Mouse (Mus musculus) heart, embryonic 12.5 days (tissue): ENCODE data around the gene Galp. TPM values are rescaled to one million over a fixed set of nuclear protein-coding genes. Genes with fewer than 3 reads are reported as not detected.
"Not testable (repeated sequence)": the region's sequence is repeated elsewhere in the genome, so short reads cannot be mapped to it uniquely, and the experiment has no call there.

Experiments used
- ATAC-seq: fragments of 200-750 bp; cut with Nextera tagmentation; 2 replicates; pipeline ENCODE4 v1.8.0; 2017; ENCODE audit warnings: moderate TSS enrichment, moderate library complexity; ENCODE audit not compliant: insufficient number of reproducible peaks, low FRiP score
- H3K27ac ChIP-seq: fragments of 300-500 bp; sonication (generic); 2 replicates; pipeline ENCODE4 v1.5.1; 2016; ENCODE audit warnings: mild to moderate bottlenecking, moderate library complexity; ENCODE audit not compliant: poor library complexity, severe bottlenecking
- H3K27me3 ChIP-seq: fragments of 300-500 bp; sonication (generic); replicated peaks from 2 replicates; pipeline ENCODE4 v1.6.1; 2016; ENCODE audit warnings: mild to moderate bottlenecking, moderate library complexity
- H3K36me3 ChIP-seq: fragments of 300-500 bp; sonication (generic); 2 replicates; pipeline ENCODE4 v1.6.1; 2016; ENCODE audit warnings: mild to moderate bottlenecking, moderate library complexity
- H3K4me1 ChIP-seq: fragments of 300-500 bp; sonication (generic); replicated peaks from 2 replicates; pipeline ENCODE4 v1.6.1; 2016; ENCODE audit warnings: mild to moderate bottlenecking
- H3K4me2 ChIP-seq: fragments of 300-500 bp; sonication (generic); 2 replicates; pipeline ENCODE4 v1.6.1; 2016; ENCODE audit warnings: mild to moderate bottlenecking, moderate library complexity
- H3K4me3 ChIP-seq: fragments of 300-500 bp; sonication (generic); 2 replicates; pipeline ENCODE4 v1.5.1; 2016; ENCODE audit warnings: mild to moderate bottlenecking
- H3K9ac ChIP-seq: fragments of 300-500 bp; sonication (generic); 2 replicates; pipeline ENCODE4 v1.6.1; 2016; ENCODE audit warnings: mild to moderate bottlenecking, moderate library complexity
- H3K9me3 ChIP-seq: fragments of 300-500 bp; sonication (generic); replicated peaks from 2 replicates; pipeline ENCODE4 v1.6.1; 2016; ENCODE audit warnings: mild to moderate bottlenecking, moderate library complexity
- WGBS: fragments of 180-500 bp; shearing (Covaris S2); methylation state at CpG from one replicate; pipeline ENCODE4 v1.1.7; 2016; 5-methylcytosine and 5-hydroxymethylcytosine counted together
- polyA plus RNA-seq: library from polyadenylated mRNA; unstranded; fragments of >200 nt; fragmentation: Nextera tagmentation; extraction: Ambion mirVana; gene quantifications from 2 replicates; pipeline ENCODE4 v1.2.1, GENCODE M21; 2016

The Galp gene
- polyA plus RNA-seq, 1 experiment from 2014 or later = not detected

- Histone ChIP-seq H3K9me3 (no peaks in the 10 kb centered on the region), H3K4me3 (no peak overlapping the region), H3K27me3 (no peaks in the 10 kb centered on the region; the same call in 1 of the 2 replicates), H3K36me3 (no peaks in the 10 kb centered on the region), H3K4me1 (peaks cover 4% of the 10 kb centered on the region), H3K4me2 (no peak overlapping the region), H3K9ac (no peak overlapping the region), H3K27ac (no peak overlapping the region)
- no peak for ATAC-seq
- WGBS = 51% methylated on average over 3 of the region's 3 CpGs
Observed at GRCm38 (mm10) chr7:6161541-6161940, 35.3 kb upstream of the Galp start.

DNA sequence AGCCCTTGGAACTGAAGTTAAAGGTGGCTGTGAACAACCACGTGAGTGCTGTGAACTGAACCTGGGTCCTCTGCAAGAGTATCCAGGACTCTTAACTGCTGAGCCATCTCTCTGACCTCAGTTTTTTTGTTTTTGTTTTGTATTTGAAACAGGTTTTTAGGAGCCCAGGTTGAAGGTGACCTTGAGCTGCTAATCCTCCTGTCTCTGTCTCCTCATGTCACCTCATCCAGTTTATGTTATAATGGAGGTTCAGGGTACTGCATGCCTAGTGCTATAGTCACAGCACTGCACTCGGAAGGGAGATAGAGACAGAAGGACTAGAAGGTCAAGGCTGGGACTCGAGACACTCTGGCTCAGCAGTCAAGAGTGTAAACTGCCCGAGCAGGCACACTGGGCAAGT lies 34.7 kb upstream of the Galp start:
- no peaks in the 10 kb centered on the region; the same call in 1 of the 2 replicates for H3K27me3 ChIP-seq
- ATAC-seq = no peak
- H3K4me3 ChIP-seq = no peak overlapping the region
- no peaks in the 10 kb centered on the region for H3K4me1 ChIP-seq
- no peaks in the 10 kb centered on the region for H3K36me3 ChIP-seq
- WGBS = 68% methylated on average over 4 of the region's 4 CpGs
- no peak overlapping the region for H3K4me2 ChIP-seq
- H3K9me3 ChIP-seq = no peaks in the 10 kb centered on the region
- no peak overlapping the region for H3K27ac ChIP-seq
- H3K9ac ChIP-seq = no peak overlapping the region

DNA sequence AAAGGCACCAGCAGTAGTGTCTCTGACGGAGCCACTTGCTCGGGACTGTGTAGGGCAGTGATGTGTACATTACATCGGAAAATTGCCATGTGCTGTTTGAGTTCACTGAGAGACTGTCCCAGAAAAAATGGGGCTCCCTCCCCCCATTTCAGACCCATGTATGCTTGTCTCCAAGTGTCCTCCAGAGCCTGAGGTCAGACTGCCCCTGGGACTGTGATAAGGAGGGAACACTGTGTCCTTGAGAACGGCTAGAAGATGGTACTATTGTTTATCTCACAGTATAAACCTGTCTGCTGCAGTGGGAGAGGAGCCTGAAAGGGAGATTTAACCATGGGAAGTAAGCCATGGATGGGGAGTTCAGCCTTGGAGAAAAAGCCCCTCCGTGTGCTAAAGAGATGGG lies 32.2 kb upstream of the Galp start:
- no peak for ATAC-seq
- Histone ChIP-seq H3K36me3 (no peaks in the 10 kb centered on the region), H3K27ac (no peak overlapping the region), H3K9me3 (no peaks in the 10 kb centered on the region), H3K4me1 (no peaks in the 10 kb centered on the region), H3K4me3 (no peak overlapping the region), H3K9ac (no peak overlapping the region), H3K27me3 (no peaks in the 10 kb centered on the region; the same call in 1 of the 2 replicates), H3K4me2 (no peak overlapping the region)
- 54% methylated on average over 5 of the region's 5 CpGs for WGBS

DNA sequence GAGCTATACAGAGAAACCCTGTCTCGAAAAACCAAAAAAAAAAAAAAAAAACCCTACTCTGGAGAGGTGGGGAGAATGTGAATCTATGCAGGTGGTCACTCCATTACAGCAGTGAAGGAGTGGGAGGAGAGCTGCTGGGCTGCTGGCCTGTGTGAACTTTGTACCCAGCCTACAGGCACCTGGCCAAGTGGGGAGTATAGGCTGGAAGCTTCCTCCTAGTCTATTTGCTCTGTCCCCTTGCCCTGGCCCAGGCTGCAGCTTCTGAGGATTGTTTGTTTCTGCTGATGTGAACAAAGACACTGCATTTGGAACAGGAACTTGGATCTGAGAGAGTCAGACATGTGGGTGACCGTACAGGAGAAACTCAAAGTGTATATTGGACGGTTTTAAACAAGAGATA lies 27.5 kb upstream of the Galp start:
- Histone ChIP-seq H3K9ac (no peak overlapping the region), H3K4me2 (no peak overlapping the region), H3K36me3 (peaks cover 5% of the 10 kb centered on the region; the same call in 1 of the 2 replicates), H3K27me3 (no peaks in the 10 kb centered on the region; the same call in 1 of the 2 replicates), H3K27ac (no peak overlapping the region), H3K9me3 (no peaks in the 10 kb centered on the region), H3K4me1 (0 out of 2 replicates have a peak, but pooled peaks cover 4% of the 10 kb centered on the region), H3K4me3 (no peak overlapping the region)
- no peak for ATAC-seq
- WGBS = 53% methylated on average over 3 of the region's 3 CpGs

GRCm38 (mm10) chr7:6170391-6170790 lies 26.5 kb upstream of the Galp start:
- H3K27me3 ChIP-seq = no peaks in the 10 kb centered on the region
- H3K9ac ChIP-seq = no peak overlapping the region
- WGBS = 74% methylated on average over 9 of the region's 9 CpGs
- no peak overlapping the region for H3K27ac ChIP-seq
- no peak overlapping the region for H3K4me2 ChIP-seq
- no peaks in the 10 kb centered on the region for H3K9me3 ChIP-seq
- H3K4me3 ChIP-seq = no peak overlapping the region
- ATAC-seq = no peak
- H3K36me3 ChIP-seq = peaks cover 6% of the 10 kb centered on the region; the same call in 1 of the 2 replicates
- peaks cover 14% of the 10 kb centered on the region for H3K4me1 ChIP-seq

DNA sequence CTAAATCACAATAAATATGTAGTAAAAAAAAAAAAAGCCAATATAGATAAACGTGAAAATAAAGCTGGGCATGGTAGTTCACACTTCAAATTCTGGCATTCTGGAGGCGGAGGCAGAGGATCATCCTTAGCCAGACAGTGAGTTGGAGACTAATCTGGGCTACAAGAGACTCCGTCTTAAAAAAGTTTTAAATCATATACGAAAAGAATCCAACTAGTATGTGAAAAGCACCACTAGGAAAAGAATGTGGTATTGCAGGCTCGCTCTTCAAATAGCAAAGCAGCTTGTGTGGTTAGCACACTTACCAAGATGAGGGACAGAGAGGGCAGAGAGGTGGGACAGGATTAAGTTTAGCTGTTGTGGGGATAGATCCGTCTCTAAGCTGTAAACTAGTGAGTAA lies 26.0 kb upstream of the Galp start:
- ATAC-seq = no peak
- WGBS = 45% methylated on average over 6 of the region's 6 CpGs
- no peaks in the 10 kb centered on the region for H3K27me3 ChIP-seq
- peak overlapping the region; percentile 98 for H3K4me2 ChIP-seq
- H3K9me3 ChIP-seq = no peaks in the 10 kb centered on the region
- no peak overlapping the region; the same call in 1 of the 2 replicates for H3K4me3 ChIP-seq
- peaks cover 18% of the 10 kb centered on the region for H3K4me1 ChIP-seq
- peak overlapping the region; percentile 61; the same call in 1 of the 2 replicates for H3K9ac ChIP-seq
- H3K36me3 ChIP-seq = peaks cover 7% of the 10 kb centered on the region; the same call in 1 of the 2 replicates
- no peak overlapping the region for H3K27ac ChIP-seq

GRCm38 (mm10) chr7:6171444-6172005 lies 25.4 kb upstream of the Galp start:
- Histone ChIP-seq H3K4me3 (peak overlapping the region; percentile 88), H3K36me3 (peaks cover 7% of the 10 kb centered on the region; the same call in 1 of the 2 replicates), H3K27ac (peak overlapping the region; percentile 63), H3K4me2 (peak overlapping the region; percentile 98), H3K9ac (peak overlapping the region; percentile 61), H3K27me3 (no peaks in the 10 kb centered on the region), H3K9me3 (no peaks in the 10 kb centered on the region), H3K4me1 (peaks cover 18% of the 10 kb centered on the region)
- ATAC-seq = peak; percentile 70
- under 1% methylated on average over 24 of the region's 24 CpGs for WGBS

GRCm38 (mm10) chr7:6172006-6172649 lies 24.8 kb upstream of the Galp start, which contains the start of gene Zfp444:
TSS of gene Zfp444 (plus strand) at chr7:6172226.
- WGBS = 1% methylated on average over 37 of the region's 37 CpGs
- Histone ChIP-seq H3K36me3 (peaks cover 7% of the 10 kb centered on the region; the same call in 1 of the 2 replicates), H3K9me3 (no peaks in the 10 kb centered on the region), H3K4me3 (peak within 1 kb of the TSS; percentile 88), H3K4me2 (peak within 1 kb of the TSS; percentile 98), H3K27ac (peak within 1 kb of the TSS; percentile 63), H3K9ac (peak within 1 kb of the TSS; percentile 91), H3K4me1 (peaks cover 18% of the 10 kb centered on the region), H3K27me3 (no peaks in the 10 kb centered on the region)
- ATAC-seq = peak; percentile 90

DNA sequence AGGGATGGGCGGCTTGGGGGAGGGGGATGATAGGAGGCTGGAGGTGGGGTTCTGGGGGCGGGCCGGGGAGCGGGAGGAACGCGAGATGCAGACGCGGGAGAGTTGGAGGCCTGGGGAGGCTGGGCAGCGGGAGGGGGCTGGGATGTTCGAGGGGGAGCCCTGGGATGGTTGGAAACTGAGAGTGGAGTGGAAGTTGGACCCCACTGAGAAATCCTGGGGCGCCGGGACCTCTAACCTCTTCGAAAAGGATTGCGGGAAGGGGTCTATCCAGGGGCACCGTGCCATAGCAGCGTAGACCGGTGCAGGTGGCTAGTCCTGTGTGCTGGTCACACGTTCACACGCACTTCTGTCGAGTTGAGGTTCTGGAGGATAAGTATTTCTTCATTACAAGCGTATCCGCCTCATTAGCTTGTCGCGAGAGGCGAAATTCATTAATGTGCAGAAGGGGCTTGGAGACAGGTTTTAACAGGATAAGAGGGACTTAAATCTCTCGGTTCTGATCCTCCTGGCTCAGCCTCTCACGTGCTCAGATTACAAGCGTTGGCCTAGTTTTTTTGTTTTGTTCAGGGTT lies 24.1 kb upstream of the Galp start:
- Histone ChIP-seq H3K9me3 (no peaks in the 10 kb centered on the region), H3K36me3 (peaks cover 7% of the 10 kb centered on the region; the same call in 1 of the 2 replicates), H3K4me3 (peak overlapping the region; percentile 88), H3K4me1 (peaks cover 18% of the 10 kb centered on the region), H3K4me2 (peak overlapping the region; percentile 98), H3K27ac (peak overlapping the region; percentile 21; the same call in 1 of the 2 replicates), H3K9ac (peak overlapping the region; percentile 91), H3K27me3 (no peaks in the 10 kb centered on the region)
- peak; percentile 53 for ATAC-seq
- WGBS = under 1% methylated on average over 27 of the region's 28 CpGs

- Histone ChIP-seq H3K4me1 (peaks cover 18% of the 10 kb centered on the region), H3K4me2 (no peak overlapping the region)
- ATAC-seq = no peak
Observed at GRCm38 (mm10) chr7:6173872-6174271, 23.0 kb upstream of the Galp start.

DNA sequence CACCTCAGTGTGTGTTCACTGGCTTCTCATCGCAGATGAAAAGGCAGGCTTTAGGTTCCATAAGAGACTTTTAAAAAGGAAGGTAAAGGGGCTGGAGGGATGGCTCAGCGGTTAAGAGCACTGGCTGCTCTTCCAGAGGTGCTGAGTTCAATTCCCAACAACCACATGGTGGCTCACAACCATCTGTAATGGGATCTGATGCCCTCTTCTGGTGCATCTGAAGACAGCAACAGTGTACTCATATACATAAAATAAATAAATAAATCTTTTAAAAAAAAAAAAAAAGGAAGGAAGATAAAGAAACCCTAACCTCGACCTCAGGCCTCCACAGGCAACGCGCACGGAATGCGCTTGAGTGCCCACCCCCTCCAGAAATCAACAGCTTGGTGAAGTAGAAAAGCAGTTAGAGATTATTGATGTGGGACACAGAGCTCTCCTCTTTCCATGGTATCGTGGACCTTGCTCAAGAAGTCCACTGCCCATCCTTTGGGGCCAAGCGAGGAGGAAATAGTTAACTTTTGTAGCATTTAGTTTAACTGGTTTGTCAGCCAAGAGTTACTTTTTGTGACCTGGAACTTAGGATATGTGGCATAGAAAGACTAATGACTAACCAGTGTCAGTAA lies 22.4 kb upstream of the Galp start:
- H3K4me3 ChIP-seq, H3K9me3 ChIP-seq, H3K4me2 ChIP-seq, ATAC-seq, H3K27ac ChIP-seq, H3K9ac ChIP-seq, H3K27me3 ChIP-seq: not testable (repeated sequence)
- peaks cover 20% of the 10 kb centered on the region for H3K36me3 ChIP-seq
- 69% methylated on average over 9 of the region's 9 CpGs for WGBS
- H3K4me1 ChIP-seq = peaks cover 18% of the 10 kb centered on the region

More at GRCm38 (mm10) chr7:6173872-6174271, 23.0 kb upstream of the Galp start:
- Histone ChIP-seq H3K4me3 (no peak overlapping the region), H3K36me3 (peaks cover 17% of the 10 kb centered on the region), H3K9ac (no peak overlapping the region), H3K27ac (no peak overlapping the region), H3K27me3 (no peaks in the 10 kb centered on the region), H3K9me3 (no peaks in the 10 kb centered on the region)
- 91% methylated on average over 8 of the region's 8 CpGs for WGBS
